Mouse (Mus musculus): ENCODE results near the gene Emid1. TPM values are rescaled to one million over a fixed set of nuclear protein-coding genes. Genes with fewer than 3 reads are reported as not detected.

Gene Emid1
- total and polyA plus RNA-seq, 3 experiments = 0.10 to 0.15 TPM; not detected in 1

GRCm38 (mm10) chr11:5197068-5197467, 45.0 kb upstream of the Emid1 start:
- H3K27me3 ChIP-seq (ENCODE audit: control insufficient read depth in 1 of 2, insufficient read depth in 2 of 2, low read length in 2 of 2) = no peaks in the 10 kb centered on the region
- no peak overlapping the region for H3K9ac ChIP-seq (ENCODE audit: control insufficient read depth, low read depth, low read length, poor library complexity, severe bottlenecking)
- H3K36me3 ChIP-seq (ENCODE audit: control insufficient read depth in 1 of 2, insufficient read depth in 2 of 2, low read length in 2 of 2) = no peaks in the 10 kb centered on the region
- no peak for DNase-seq (ENCODE audit: low read depth, low spot score)
- H3K9me3 ChIP-seq (replicated peaks; ENCODE audit: insufficient read depth, low read length) = no peaks in the 10 kb centered on the region
- no peaks in the 10 kb centered on the region for H3K79me2 ChIP-seq (ENCODE audit: control insufficient read depth, insufficient read depth, low read length, poor library complexity)
- no peak overlapping the region for H3K27ac ChIP-seq (ENCODE audit: control insufficient read depth, low read depth, low read length)
- TF ChIP-seq GABPA (IDR thresholded peaks at IDR 0.05; ENCODE audit: low read depth, low read length) (no peak), MAFK (IDR thresholded peaks at IDR 0.05; ENCODE audit: borderline replicate concordance, low read depth, low read length) (no peak), TAL1 (IDR thresholded peaks at IDR 0.05; ENCODE audit: low read length) (no peak)
- no peaks in the 10 kb centered on the region for H3K4me1 ChIP-seq (ENCODE audit: control insufficient read depth in 1 of 2, insufficient read depth in 2 of 2, low read length in 2 of 2)
- H3K4me3 ChIP-seq (ENCODE audit: control insufficient read depth in 1 of 2, insufficient read depth in 1 of 2, low read depth in 2 of 2, low read length in 2 of 2) = no peak overlapping the region

GRCm38 (mm10) chr11:5196583-5196982, 44.5 kb upstream of the Emid1 start:
- no peak for TF ChIP-seq NELFE (IDR thresholded peaks at IDR 0.05; ENCODE audit: low read depth, low read length)
- no peak for TF ChIP-seq CHD2 (IDR thresholded peaks at IDR 0.05; ENCODE audit: low read length)
- TF ChIP-seq MAZ (IDR thresholded peaks at IDR 0.05; ENCODE audit: low read depth, low read length) = no peak
- TF ChIP-seq BHLHE40 (IDR thresholded peaks at IDR 0.05; ENCODE audit: borderline replicate concordance, low read depth, low read length) = no peak
- no peak for TF ChIP-seq MYB (IDR thresholded peaks at IDR 0.05; ENCODE audit: low read depth, low read length)
- no peak for TF ChIP-seq JUND (IDR thresholded peaks at IDR 0.05; ENCODE audit: low read depth, low read length)
- TF ChIP-seq SMC3 (IDR thresholded peaks at IDR 0.05; ENCODE audit: low read depth, low read length) = no peak
- TF ChIP-seq ZMIZ1 (IDR thresholded peaks at IDR 0.05; ENCODE audit: low read depth, low read length) = no peak
- no peak for TF ChIP-seq TCF12 (IDR thresholded peaks at IDR 0.05; ENCODE audit: low read depth, low read length)
- TF ChIP-seq ZNF384 (IDR thresholded peaks at IDR 0.05; ENCODE audit: low read depth, low read length) = no peak
- TF ChIP-seq MEF2A (IDR thresholded peaks at IDR 0.05; ENCODE audit: extremely low read depth, insufficient replicate concordance, low read depth, low read length, poor library complexity, severe bottlenecking) = no peak
- TF ChIP-seq POLR2AphosphoS5 (IDR thresholded peaks at IDR 0.05; ENCODE audit: borderline replicate concordance, low read depth, low read length) = no peak
- TF ChIP-seq MAX (IDR thresholded peaks at IDR 0.05; ENCODE audit: low read length) = no peak
- no peak for TF ChIP-seq ZC3H11A (IDR thresholded peaks at IDR 0.05; ENCODE audit: low read depth, low read length)
- no peak for TF ChIP-seq MYC (IDR thresholded peaks at IDR 0.05; ENCODE audit: low read depth, low read length)
- TF ChIP-seq GABPA (IDR thresholded peaks at IDR 0.05; ENCODE audit: low read depth, low read length) = no peak
- no peak for TF ChIP-seq E2F4 (IDR thresholded peaks at IDR 0.05; ENCODE audit: borderline replicate concordance, low read depth, low read length)
- TF ChIP-seq EP300 (IDR thresholded peaks at IDR 0.05; ENCODE audit: low read depth in 1 of 2, low read length in 2 of 2) = no peak
- TF ChIP-seq POLR2AphosphoS2 (IDR thresholded peaks at IDR 0.05; ENCODE audit: low read length) = no peak
- H3K27me3 ChIP-seq (ENCODE audit: control insufficient read depth in 1 of 2, insufficient read depth in 2 of 2, low read length in 2 of 2) = no peaks in the 10 kb centered on the region
- H3K9ac ChIP-seq (ENCODE audit: control insufficient read depth, low read depth, low read length, poor library complexity, severe bottlenecking) = no peak overlapping the region
- no peak overlapping the region for H3K27ac ChIP-seq (ENCODE audit: control insufficient read depth, low read depth, low read length)
- H3K36me3 ChIP-seq (ENCODE audit: control insufficient read depth in 1 of 2, insufficient read depth in 2 of 2, low read length in 2 of 2) = no peaks in the 10 kb centered on the region
- DNase-seq (ENCODE audit: low read depth, low spot score) = no peak
- no peaks in the 10 kb centered on the region for H3K79me2 ChIP-seq (ENCODE audit: control insufficient read depth, insufficient read depth, low read length, poor library complexity)
- no peaks in the 10 kb centered on the region for H3K4me1 ChIP-seq (ENCODE audit: control insufficient read depth in 1 of 2, insufficient read depth in 2 of 2, low read length in 2 of 2)
- no peaks in the 10 kb centered on the region for H3K9me3 ChIP-seq (replicated peaks; ENCODE audit: insufficient read depth, low read length)
- H3K4me3 ChIP-seq (ENCODE audit: control insufficient read depth in 1 of 2, insufficient read depth in 1 of 2, low read depth in 2 of 2, low read length in 2 of 2) = no peak overlapping the region
